Comparison of ENCODE assay signal across 23 mouse cellular contexts in genomic region chr7:138493661-138494060, GRCm38 (mm10).
A peak's percentile ranks its signal among the peaks of the same experiment; 100 is the strongest.
DNase-seq lines count a peak whose midpoint lies in the region; ATAC-seq and TF ChIP-seq lines count a peak whose summit lies in the region.
"Had no signal": no experiment of that assay in that cellular context is flagged by ENCODE, and none has a peak within 500 bp of the region (broad histone marks: within the 10 kb centered on the region; RNA-seq: fewer than 3 reads in every experiment).

No protein-coding gene starts in this region.

- no peak for TF ChIP-seq CTCF in kidney, adult 2 months (conservative IDR thresholded peaks at IDR 0.05; ENCODE audit: insufficient read depth, insufficient read length, low read depth, low read length)

- WGBS in kidney, adult 2 months, result 28% methylated on average over 4 of the region's 4 CpGs
- WGBS in kidney, embryonic 16.5 days, result 34% methylated on average over 4 of the region's 4 CpGs

- H3K9ac ChIP-seq in kidney, embryonic 16.5 days (replicated peaks; ENCODE audit: low read length), result no peak overlapping the region
- H3K9ac ChIP-seq: embryonic facial prominence, embryonic 13.5 days; forebrain, embryonic 15.5 days; hindbrain, embryonic 12.5 days; limb, embryonic 13.5 days; lung, embryonic 15.5 days; neural tube, embryonic 12.5 days had no signal

- no peak for TF ChIP-seq POLR2A in kidney, adult 2 months (IDR thresholded peaks at IDR 0.05; ENCODE audit: low read depth, low read length)

- H3K27ac ChIP-seq in kidney, adult 2 months (ENCODE audit: insufficient read depth, low read depth, low read length), result no peak overlapping the region
- H3K27ac ChIP-seq in kidney, embryonic 16.5 days (ENCODE audit: low read length), result no peak overlapping the region
- H3K27ac ChIP-seq: embryonic facial prominence, embryonic 13.5 days; forebrain, embryonic 10.5 days; forebrain, embryonic 15.5 days; hindbrain, embryonic 12.5 days; limb, embryonic 13.5 days; lung, embryonic 15.5 days; midbrain, embryonic 10.5 days; neural tube, embryonic 12.5 days had no signal

- H3K4me1 ChIP-seq in kidney, adult 2 months (ENCODE audit: control insufficient read depth, insufficient read depth, low read length), result no peaks in the 10 kb centered on the region; the same call in 1 of the 2 replicates
- H3K4me1 ChIP-seq in kidney, embryonic 16.5 days (ENCODE audit: insufficient read depth, low read length), result no peaks in the 10 kb centered on the region
- H3K4me1 ChIP-seq: embryonic facial prominence, embryonic 13.5 days; forebrain, embryonic 10.5 days; forebrain, embryonic 15.5 days; hindbrain, embryonic 12.5 days; limb, embryonic 13.5 days; neural tube, embryonic 12.5 days had no signal

- H3K9me3 ChIP-seq in kidney, embryonic 16.5 days (ENCODE audit: low read length), result no peaks in the 10 kb centered on the region
- H3K9me3 ChIP-seq: embryonic facial prominence, embryonic 13.5 days; forebrain, embryonic 10.5 days; forebrain, embryonic 15.5 days; limb, embryonic 13.5 days; lung, embryonic 15.5 days; neural tube, embryonic 12.5 days had no signal

- intact Hi-C loops in heart, postnatal 14 days (cut with DNase I), result no loop called here
- intact Hi-C loops in left cerebral cortex, postnatal 36 days (cut with DNase I), result no loop called here

- DNase-seq in heart, adult 11 months, result peak; percentile 50
- no peak for DNase-seq in heart, postnatal 14 days
- DNase-seq in kidney, adult 2 months, result peak; percentile 78
- peak; percentile 63 for DNase-seq in kidney, adult 9 months
- DNase-seq in kidney, postnatal 4 days, result peak; percentile 20 to 22
- DNase-seq in left cerebral cortex, postnatal 36 days (ENCODE audit: low spot score in 2 of 2), result no peak
- DNase-seq: adrenal gland, adult 8-10 months; cerebellum, adult 11 months; cerebellum, adult 9-10 months; thymus, postnatal 4 days had no signal

- H3K36me3 ChIP-seq in kidney, adult 2 months (ENCODE audit: control insufficient read depth, insufficient read depth, low read length), result no peaks in the 10 kb centered on the region
- no peaks in the 10 kb centered on the region for H3K36me3 ChIP-seq in kidney, embryonic 16.5 days (ENCODE audit: insufficient read depth, low read length)
- H3K36me3 ChIP-seq: embryonic facial prominence, embryonic 13.5 days; forebrain, embryonic 10.5 days; forebrain, embryonic 15.5 days; G1E; hindbrain, embryonic 12.5 days; limb, embryonic 13.5 days; lung, embryonic 15.5 days; midbrain, embryonic 10.5 days; neural tube, embryonic 12.5 days had no signal

- ATAC-seq in kidney, embryonic 16.5 days (ENCODE audit: low FRiP score, low TSS enrichment), result no peak
- ATAC-seq: forebrain, embryonic 15.5 days; midbrain, embryonic 16.5 days had no signal

- no peak overlapping the region for H3K4me3 ChIP-seq in kidney, adult 2 months (ENCODE audit: insufficient read depth, low read depth, low read length)
- H3K4me3 ChIP-seq in kidney, embryonic 16.5 days (ENCODE audit: low read length), result no peak overlapping the region
- H3K4me3 ChIP-seq: embryonic facial prominence, embryonic 13.5 days; forebrain, embryonic 10.5 days; forebrain, embryonic 15.5 days; hindbrain, embryonic 12.5 days; limb, embryonic 13.5 days; lung, embryonic 15.5 days; midbrain, embryonic 10.5 days; myocyte; neural tube, embryonic 12.5 days had no signal

- H3K4me2 ChIP-seq in kidney, embryonic 16.5 days (replicated peaks; ENCODE audit: low read depth, low read length), result no peak overlapping the region
- H3K4me2 ChIP-seq: embryonic facial prominence, embryonic 13.5 days; forebrain, embryonic 15.5 days; hindbrain, embryonic 12.5 days; limb, embryonic 13.5 days; liver, embryonic 11.5 days; lung, embryonic 15.5 days; neural tube, embryonic 12.5 days had no signal

- no peaks in the 10 kb centered on the region for H3K27me3 ChIP-seq in kidney, adult 2 months (replicated peaks; ENCODE audit: control insufficient read depth, insufficient read depth, low read length)
- H3K27me3 ChIP-seq in kidney, embryonic 16.5 days (ENCODE audit: insufficient read depth, low read length), result no peaks in the 10 kb centered on the region
- H3K27me3 ChIP-seq: embryonic facial prominence, embryonic 13.5 days; forebrain, embryonic 15.5 days; hindbrain, embryonic 12.5 days; limb, embryonic 13.5 days; lung, embryonic 15.5 days; neural tube, embryonic 12.5 days had no signal

Comparison
In these comparisons a context has a peak if more than half of its experiments do, and no peak if none do; other contexts are left out.
1. DNase-seq: peak in heart, adult 11 months (single experiment), kidney, adult 2 months (single experiment), kidney, adult 9 months (single experiment) and kidney, postnatal 4 days (2 of 2); none in heart, postnatal 14 days (0 of 2) and left cerebral cortex, postnatal 36 days (0 of 2).